Mouse (Mus musculus): ENCODE data around the gene Kif26b. TPM values are rescaled to one million over a fixed set of nuclear protein-coding genes. Genes with fewer than 3 reads are reported as not detected.

The Kif26b gene
- polyA plus RNA-seq, 1 experiment = 0.04 TPM

DNA sequence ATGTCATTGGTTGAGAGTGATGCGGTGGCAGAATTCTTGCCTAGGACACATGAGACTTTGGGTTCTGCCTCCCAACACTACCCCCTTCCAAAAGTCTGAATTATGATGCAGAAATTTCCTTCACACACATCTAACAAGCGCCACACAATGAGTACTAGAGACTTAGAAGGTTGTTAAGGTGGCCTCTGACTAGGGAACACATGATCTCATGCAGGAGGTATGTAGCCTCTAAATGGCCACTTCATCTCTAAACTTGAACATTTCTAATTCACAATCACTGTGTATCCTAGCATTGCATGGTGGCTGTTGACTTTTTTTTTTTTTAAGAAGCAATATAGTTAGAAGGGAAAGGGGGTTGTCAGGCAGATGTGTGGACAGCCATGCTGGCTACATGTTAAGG, 13.1 kb upstream of the Kif26b start:
- H3K36me3 ChIP-seq (ENCODE audit: control insufficient read depth, insufficient read depth, low read length) = no peaks in the 10 kb centered on the region
- TF ChIP-seq CTCF (IDR thresholded peaks at IDR 0.05; ENCODE audit: extremely low read depth, insufficient read depth, insufficient read length, insufficient replicate concordance) = no peak
- TF ChIP-seq POLR2A (IDR thresholded peaks at IDR 0.05; ENCODE audit: low read depth, low read length) = no peak
- no peaks in the 10 kb centered on the region for H3K27me3 ChIP-seq (ENCODE audit: control insufficient read depth, insufficient read depth, low read length)
- no peak overlapping the region for H3K4me3 ChIP-seq (ENCODE audit: extremely low read depth, insufficient read depth, insufficient read length)
- 86% methylated on average over 2 of the region's 2 CpGs for WGBS
- no peak for DNase-seq (ENCODE audit: low read depth in 1 of 2, low spot score in 2 of 2)
- H3K27ac ChIP-seq (ENCODE audit: insufficient read depth, low read length) = no peak overlapping the region
- no peaks in the 10 kb centered on the region for H3K4me1 ChIP-seq (ENCODE audit: control insufficient read depth, insufficient read depth, insufficient read length)

DNA sequence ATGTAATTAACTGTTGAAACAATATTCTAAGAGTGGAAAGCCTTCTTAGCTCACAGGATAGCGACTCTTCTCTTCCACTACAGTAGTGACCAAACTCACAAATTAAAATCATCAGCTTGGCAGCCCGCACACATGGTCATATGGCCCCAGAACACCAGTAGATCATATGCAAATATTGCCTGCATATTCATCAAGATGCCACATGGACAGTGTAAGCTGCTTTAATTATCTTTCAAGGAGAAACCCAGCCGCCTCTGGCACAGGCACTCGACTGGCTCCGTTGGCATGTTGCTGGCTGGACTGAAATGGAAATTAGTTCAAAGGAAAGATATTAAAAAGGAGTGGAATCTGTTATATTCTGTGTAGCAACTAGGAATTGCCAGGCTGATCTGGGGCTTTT, 6.5 kb upstream of the Kif26b start:
- no peak for DNase-seq (ENCODE audit: low read depth in 1 of 2, low spot score in 2 of 2)
- TF ChIP-seq CTCF (IDR thresholded peaks at IDR 0.05; ENCODE audit: extremely low read depth, insufficient read depth, insufficient read length, insufficient replicate concordance) (no peak), POLR2A (IDR thresholded peaks at IDR 0.05; ENCODE audit: low read depth, low read length) (no peak)
- Histone ChIP-seq H3K4me3 (ENCODE audit: extremely low read depth, insufficient read depth, insufficient read length) (no peak overlapping the region), H3K36me3 (ENCODE audit: control insufficient read depth, insufficient read depth, low read length) (no peaks in the 10 kb centered on the region), H3K27ac (ENCODE audit: insufficient read depth, low read length) (no peak overlapping the region), H3K4me1 (ENCODE audit: control insufficient read depth, insufficient read depth, insufficient read length) (no peaks in the 10 kb centered on the region), H3K27me3 (ENCODE audit: control insufficient read depth, insufficient read depth, low read length) (no peaks in the 10 kb centered on the region; the same call in 1 of the 2 replicates)
- WGBS = 88% methylated on average over 5 of the region's 5 CpGs

DNA sequence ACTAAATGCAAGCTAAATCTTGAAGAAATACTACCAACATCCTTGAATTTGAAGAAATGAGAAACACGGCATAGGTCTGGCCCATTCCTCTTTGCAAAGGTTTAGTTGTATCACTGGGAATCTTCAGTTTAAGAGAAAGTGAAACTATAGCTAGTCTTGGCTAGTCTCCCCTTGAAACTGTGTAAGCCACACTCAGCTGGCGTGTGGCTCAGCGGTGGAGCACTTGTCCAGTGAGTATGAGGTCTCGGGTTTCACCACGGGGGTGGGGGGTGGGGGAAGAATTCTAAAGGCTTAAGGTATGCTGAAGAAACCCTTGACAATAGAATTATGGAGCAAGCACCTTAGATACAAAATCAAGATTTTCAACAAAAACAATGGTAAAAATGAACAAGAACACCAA, 5.8 kb upstream of the Kif26b start:
- DNase-seq (ENCODE audit: low read depth in 1 of 2, low spot score in 2 of 2) = no peak
- TF ChIP-seq CTCF (IDR thresholded peaks at IDR 0.05; ENCODE audit: extremely low read depth, insufficient read depth, insufficient read length, insufficient replicate concordance) (no peak), POLR2A (IDR thresholded peaks at IDR 0.05; ENCODE audit: low read depth, low read length) (no peak)
- no peak overlapping the region for H3K4me3 ChIP-seq (ENCODE audit: extremely low read depth, insufficient read depth, insufficient read length)
- peaks cover 2% of the 10 kb centered on the region for H3K27me3 ChIP-seq (ENCODE audit: control insufficient read depth, insufficient read depth, low read length)
- H3K4me1 ChIP-seq (ENCODE audit: control insufficient read depth, insufficient read depth, insufficient read length) = peaks cover 2% of the 10 kb centered on the region; the same call in 1 of the 2 replicates
- WGBS = 35% methylated on average over 5 of the region's 5 CpGs
- no peak overlapping the region for H3K27ac ChIP-seq (ENCODE audit: insufficient read depth, low read length)
- H3K36me3 ChIP-seq (ENCODE audit: control insufficient read depth, insufficient read depth, low read length) = no peaks in the 10 kb centered on the region

DNA sequence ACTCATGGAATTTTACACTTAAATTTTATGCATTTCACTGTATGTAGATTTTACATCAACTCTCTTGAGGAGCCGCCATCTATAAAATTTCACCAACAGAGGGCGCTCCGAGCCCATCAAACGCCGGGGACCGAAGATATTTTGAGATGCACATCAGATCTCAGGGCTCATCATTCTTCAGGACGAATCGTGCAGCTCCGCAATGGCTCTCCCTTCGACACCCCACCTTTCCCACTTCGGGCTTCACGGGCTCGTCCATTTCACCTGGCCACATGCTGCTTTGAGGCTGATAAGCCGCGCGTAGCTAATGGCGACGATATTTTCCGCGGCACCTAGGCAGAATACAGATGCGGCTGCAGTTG, 1.8 kb upstream of the Kif26b start:
- Histone ChIP-seq H3K27me3 (ENCODE audit: control insufficient read depth, insufficient read depth, low read length) (peaks cover 21% of the 10 kb centered on the region), H3K27ac (ENCODE audit: insufficient read depth, low read length) (no peak overlapping the region), H3K4me1 (ENCODE audit: control insufficient read depth, insufficient read depth, insufficient read length) (peaks cover 15% of the 10 kb centered on the region), H3K36me3 (ENCODE audit: control insufficient read depth, insufficient read depth, low read length) (no peaks in the 10 kb centered on the region), H3K4me3 (ENCODE audit: extremely low read depth, insufficient read depth, insufficient read length) (peak overlapping the region; percentile 47; the same call in 1 of the 2 replicates)
- DNase-seq (ENCODE audit: low read depth in 1 of 2, low spot score in 2 of 2) = peak; percentile 23 to 44
- TF ChIP-seq CTCF (IDR thresholded peaks at IDR 0.05; ENCODE audit: extremely low read depth, insufficient read depth, insufficient read length, insufficient replicate concordance) (peak; percentile 66; the same call in 1 of the 2 replicates), POLR2A (IDR thresholded peaks at IDR 0.05; ENCODE audit: low read depth, low read length) (no peak)
- under 1% methylated on average over 21 of the region's 21 CpGs for WGBS

DNA sequence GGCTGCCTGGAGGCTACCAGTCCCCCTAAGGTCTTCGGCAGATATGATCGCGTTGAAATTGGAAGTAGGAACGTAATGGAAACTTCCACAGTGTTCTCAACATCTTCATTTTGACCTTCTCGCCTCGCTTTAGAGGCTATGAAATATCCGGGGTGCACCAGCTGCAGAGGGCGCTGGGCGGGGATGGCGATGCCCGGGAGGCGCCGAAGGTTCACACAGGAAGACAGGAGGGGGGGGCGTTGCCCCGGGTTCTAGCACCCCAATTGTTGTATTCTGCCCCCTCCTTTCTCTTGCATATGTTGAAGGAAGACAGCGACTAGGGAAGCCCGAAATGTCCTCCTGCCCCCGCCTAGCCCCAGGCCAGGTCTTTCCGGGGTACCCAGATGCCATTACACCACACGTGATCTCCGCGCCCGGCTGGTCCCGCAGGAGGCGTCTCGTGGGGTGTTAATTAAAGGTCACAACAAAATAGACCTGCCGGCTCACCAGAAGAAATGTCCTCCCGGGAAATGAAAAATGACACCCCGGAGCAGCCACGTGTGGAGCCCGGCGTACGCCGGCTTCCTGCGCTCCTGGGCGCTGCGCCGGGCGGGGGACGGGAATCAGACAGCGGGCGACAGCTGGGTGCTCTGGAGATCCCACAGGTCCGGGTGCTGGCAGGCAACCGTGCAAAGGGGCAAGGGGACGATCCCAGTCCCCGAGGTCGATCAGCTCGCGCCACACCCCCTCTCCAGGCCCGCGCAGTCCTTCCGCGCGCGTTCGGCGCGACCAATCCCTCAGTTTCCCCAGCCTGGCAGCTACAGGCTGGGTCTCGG, 1.2 kb upstream of the Kif26b start:
- no peak overlapping the region for H3K27ac ChIP-seq (ENCODE audit: insufficient read depth, low read length)
- peaks cover 15% of the 10 kb centered on the region for H3K4me1 ChIP-seq (ENCODE audit: control insufficient read depth, insufficient read depth, insufficient read length)
- no peaks in the 10 kb centered on the region for H3K36me3 ChIP-seq (ENCODE audit: control insufficient read depth, insufficient read depth, low read length)
- under 1% methylated on average over 59 of the region's 59 CpGs for WGBS
- peaks cover 22% of the 10 kb centered on the region for H3K27me3 ChIP-seq (ENCODE audit: control insufficient read depth, insufficient read depth, low read length)
- H3K4me3 ChIP-seq (ENCODE audit: extremely low read depth, insufficient read depth, insufficient read length) = peak overlapping the region; percentile 47; the same call in 1 of the 2 replicates
- TF ChIP-seq CTCF (IDR thresholded peaks at IDR 0.05; ENCODE audit: extremely low read depth, insufficient read depth, insufficient read length, insufficient replicate concordance) (no peak), POLR2A (IDR thresholded peaks at IDR 0.05; ENCODE audit: low read depth, low read length) (no peak)
- no peak for DNase-seq (ENCODE audit: low read depth in 1 of 2, low spot score in 2 of 2)

DNA sequence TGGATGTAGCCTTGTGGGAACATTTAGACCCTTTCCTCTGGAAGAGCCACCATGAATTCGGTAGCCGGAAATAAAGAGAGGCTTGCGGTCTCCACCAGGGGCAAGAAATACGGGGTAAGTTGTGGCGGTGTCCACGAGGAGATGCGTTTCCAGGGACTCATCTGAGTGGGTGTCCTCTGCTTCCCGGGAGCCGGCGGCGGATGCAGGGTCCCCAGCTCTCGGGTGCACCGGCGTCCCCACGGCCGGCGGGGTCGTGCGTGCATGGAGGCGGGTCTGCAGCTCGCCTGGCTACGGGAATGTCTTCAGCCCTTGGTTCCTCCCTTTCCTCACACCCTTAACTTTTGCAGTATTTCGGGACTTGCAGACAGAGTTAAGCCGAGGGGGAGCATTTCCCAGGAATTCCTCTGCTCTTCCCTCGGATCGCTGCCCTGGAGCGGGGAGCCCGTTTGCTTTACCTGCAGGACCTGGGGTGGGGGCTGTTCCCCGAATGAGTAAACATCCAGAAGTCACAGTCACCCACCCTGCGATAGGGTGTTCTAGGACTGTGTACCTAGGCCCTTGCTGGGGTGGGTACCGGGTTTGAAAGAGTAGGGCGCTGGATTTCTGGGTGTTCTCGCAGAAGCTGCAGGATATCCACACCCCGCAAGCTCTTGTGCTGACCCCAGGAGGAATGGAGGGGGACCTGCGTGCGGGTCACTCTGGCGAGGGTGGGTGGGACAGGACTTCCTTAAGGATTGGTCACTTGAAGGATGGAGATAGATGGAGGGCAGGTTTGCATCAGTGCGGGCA, 781 bp downstream of the Kif26b start:
- H3K4me1 ChIP-seq (ENCODE audit: control insufficient read depth, insufficient read depth, insufficient read length) = peaks cover 15% of the 10 kb centered on the region

More for the DNA sequence above, 781 bp downstream of the Kif26b start:
- Histone ChIP-seq H3K36me3 (ENCODE audit: control insufficient read depth, insufficient read depth, low read length) (no peaks in the 10 kb centered on the region), H3K27ac (ENCODE audit: insufficient read depth, low read length) (no peak overlapping the region), H3K27me3 (ENCODE audit: control insufficient read depth, insufficient read depth, low read length) (peaks cover 22% of the 10 kb centered on the region), H3K4me3 (ENCODE audit: extremely low read depth, insufficient read depth, insufficient read length) (no peak overlapping the region; the same call in 1 of the 2 replicates)
- 2% methylated on average over 38 of the region's 38 CpGs for WGBS
- DNase-seq (ENCODE audit: low read depth in 1 of 2, low spot score in 2 of 2) = no peak
- TF ChIP-seq CTCF (IDR thresholded peaks at IDR 0.05; ENCODE audit: extremely low read depth, insufficient read depth, insufficient read length, insufficient replicate concordance) (no peak), POLR2A (IDR thresholded peaks at IDR 0.05; ENCODE audit: low read depth, low read length) (no peak)
